Mouse (Mus musculus): ENCODE results near the gene 4930402F06Rik.

4930402F06Rik gene

GRCm38 (mm10) chr2:35397096-35397495 is at the start of gene 4930402F06Rik:
TSS of gene 4930402F06Rik (minus strand) at chr2:35397175.
- CTCF ChIA-PET = interaction anchor here (0.5 to 3.6 kb wide), 66 partner anchors 8 to 915 kb away, joined by 3 to 31 read pairs (median 4); partner anchors contain the start of genes Gsn (in 1 of the 4) and Stom (in 1 of the 4)

GRCm38 (mm10) chr2:35446300-35446699 is 49.3 kb upstream of the 4930402F06Rik start:
- POLR2A ChIA-PET = interaction anchor here in 3 of 4 experiments (0.6 to 5.4 kb wide), 33 partner anchors 9 to 635 kb away, joined by 3 to 74 read pairs (median 4); partner anchors contain the start of genes Ggta1 (in 2 of the 3), Gsn (in 2 of the 3) and Stom (in 2 of the 3)
- CTCF ChIA-PET = interaction anchor here (0.5 to 1.6 kb wide), 10 partner anchors 11 to 528 kb away, joined by 3 to 10 read pairs (median 3); partner anchors contain the start of gene 4930402F06Rik (in 1 of the 4)

More at GRCm38 (mm10) chr2:35397096-35397495, at the start of gene 4930402F06Rik:
- POLR2A ChIA-PET = interaction anchor here in 3 of 4 experiments (0.6 to 2.1 kb wide), 9 partner anchors 11 to 1070 kb away, joined by 3 to 8 read pairs (median 3); no protein-coding TSS in a partner anchor

- ChIA-PET CTCF (interaction anchor here (0.5 to 1.6 kb wide), 11 partner anchors 12 to 1046 kb away, joined by 3 to 9 read pairs (median 3); partner anchors contain the start of gene 4930402F06Rik (in 1 of the 4)), POLR2A (interaction anchor here (0.5 to 5.4 kb wide), 35 partner anchors 8 to 278 kb away, joined by 3 to 74 read pairs (median 4); partner anchors contain the start of genes Ggta1 (in 2 of the 4), Gsn (in 2 of the 4) and Stom (in 2 of the 4))
These were observed 48.6 kb upstream of the 4930402F06Rik start for GRCm38 (mm10) chr2:35445610-35446009.

- POLR2A ChIA-PET = interaction anchor here in 3 of 4 experiments (0.7 to 5.4 kb wide), 12 partner anchors 10 to 262 kb away, joined by 3 to 74 read pairs (median 6); partner anchors contain the start of gene Ggta1 (in 2 of the 3)
These were observed 47.8 kb upstream of the 4930402F06Rik start for GRCm38 (mm10) chr2:35444764-35445262.

GRCm38 (mm10) chr2:35443981-35444763 is 47.2 kb upstream of the 4930402F06Rik start:
- POLR2A ChIA-PET = interaction anchor here in 2 of 4 experiments (0.7 to 5.4 kb wide), 6 partner anchors 9 to 125 kb away, joined by 3 to 74 read pairs (median 10); partner anchors contain the start of gene Ggta1 (in 2 of the 2)
- CTCF ChIA-PET = no interaction called here

More at GRCm38 (mm10) chr2:35444764-35445262, 47.8 kb upstream of the 4930402F06Rik start:
- CTCF ChIA-PET = interaction anchor here in 3 of 4 experiments (0.6 to 0.8 kb wide), 3 partner anchors 67 to 1045 kb away, joined by 3 to 12 read pairs (median 4); no protein-coding TSS in a partner anchor

- POLR2A ChIA-PET = interaction anchor here in 2 of 4 experiments (0.6 to 2.5 kb wide), 4 partner anchors 8 to 150 kb away, joined by 3 to 17 read pairs (median 4); no protein-coding TSS in a partner anchor
These were observed 46.4 kb upstream of the 4930402F06Rik start for GRCm38 (mm10) chr2:35443325-35443724.

GRCm38 (mm10) chr2:35442079-35442478 is 45.1 kb upstream of the 4930402F06Rik start:
- CTCF ChIA-PET = no interaction called here
- POLR2A ChIA-PET = interaction anchor here (0.5 to 2.5 kb wide), 11 partner anchors 7 to 69 kb away, joined by 3 to 17 read pairs (median 3); partner anchors contain the start of gene Ggta1 (in 1 of the 4)

More at GRCm38 (mm10) chr2:35443325-35443724, 46.4 kb upstream of the 4930402F06Rik start:
- CTCF ChIA-PET = interaction anchor here in 1 of 4 experiments (0.7 kb wide), 1 partner anchor 66 kb away, joined by 3 read pairs; no protein-coding TSS in a partner anchor

GRCm38 (mm10) chr2:35441419-35441818 is 44.4 kb upstream of the 4930402F06Rik start:
- POLR2A ChIA-PET = interaction anchor here (0.5 to 2.5 kb wide), 15 partner anchors 8 to 69 kb away, joined by 3 to 17 read pairs (median 3); partner anchors contain the start of gene Ggta1 (in 1 of the 4)

GRCm38 (mm10) chr2:35440480-35440879 is 43.5 kb upstream of the 4930402F06Rik start:
- ChIA-PET POLR2A (interaction anchor here in 2 of 4 experiments (1.0 to 1.3 kb wide), 2 partner anchors 11 to 47 kb away, joined by 3 to 4 read pairs; no protein-coding TSS in a partner anchor), CTCF (no interaction called here)

More at GRCm38 (mm10) chr2:35441419-35441818, 44.4 kb upstream of the 4930402F06Rik start:
- CTCF ChIA-PET = interaction anchor here in 1 of 4 experiments (0.6 kb wide), 1 partner anchor 173 kb away, joined by 9 read pairs; no protein-coding TSS in a partner anchor

GRCm38 (mm10) chr2:35437796-35438195 is 40.8 kb upstream of the 4930402F06Rik start:
- ChIA-PET CTCF (no interaction called here), POLR2A (interaction anchor here in 2 of 4 experiments (0.7 to 2.7 kb wide), 6 partner anchors 8 to 649 kb away, joined by 3 to 10 read pairs (median 8); partner anchors contain the start of gene Ggta1 (in 1 of the 2))

- ChIA-PET CTCF (interaction anchor here in 3 of 4 experiments (0.6 to 1.4 kb wide), 5 partner anchors 37 to 681 kb away, joined by 3 to 6 read pairs (median 4); no protein-coding TSS in a partner anchor), POLR2A (interaction anchor here in 2 of 4 experiments (0.7 to 3.3 kb wide), 7 partner anchors 10 to 98 kb away, joined by 3 to 16 read pairs (median 5); partner anchors contain the start of gene Stom (in 1 of the 2))
These were observed 37.7 kb upstream of the 4930402F06Rik start for GRCm38 (mm10) chr2:35434576-35435123.

GRCm38 (mm10) chr2:35433428-35433827 is 36.5 kb upstream of the 4930402F06Rik start:
- ChIA-PET POLR2A (interaction anchor here in 2 of 4 experiments (0.9 to 3.3 kb wide), 6 partner anchors 9 to 30 kb away, joined by 3 to 16 read pairs (median 6); no protein-coding TSS in a partner anchor), CTCF (interaction anchor here in 2 of 4 experiments (0.6 to 1.4 kb wide), 2 partner anchors 35 to 36 kb away, joined by 3 read pairs; partner anchors contain the start of gene 4930402F06Rik (in 1 of the 2))

GRCm38 (mm10) chr2:35432472-35432871 is 35.5 kb upstream of the 4930402F06Rik start:
- ChIA-PET CTCF (interaction anchor here in 1 of 4 experiments (0.7 kb wide), 1 partner anchor 648 kb away, joined by 3 read pairs; no protein-coding TSS in a partner anchor), POLR2A (interaction anchor here in 3 of 4 experiments (0.6 to 1.0 kb wide), 5 partner anchors 10 to 1629 kb away, joined by 3 to 5 read pairs (median 3); partner anchors contain the start of gene Ggta1 (in 1 of the 3))

- ChIA-PET CTCF (interaction anchor here in 2 of 4 experiments (0.6 to 0.7 kb wide), 2 partner anchors 648 to 739 kb away, joined by 3 read pairs; no protein-coding TSS in a partner anchor), POLR2A (interaction anchor here in 3 of 4 experiments (0.6 to 1.0 kb wide), 5 partner anchors 10 to 1629 kb away, joined by 3 to 5 read pairs (median 3); partner anchors contain the start of gene Ggta1 (in 1 of the 3))
These were observed 35.0 kb upstream of the 4930402F06Rik start for GRCm38 (mm10) chr2:35432011-35432410.

- ChIA-PET CTCF (no interaction called here), POLR2A (interaction anchor here in 3 of 4 experiments (0.6 to 1.4 kb wide), 6 partner anchors 14 to 80 kb away, joined by 3 to 4 read pairs (median 3); no protein-coding TSS in a partner anchor)
These were observed 33.8 kb upstream of the 4930402F06Rik start for GRCm38 (mm10) chr2:35430806-35431205.

- CTCF ChIA-PET = no interaction called here
- POLR2A ChIA-PET = interaction anchor here in 1 of 4 experiments (0.6 to 1.2 kb wide), 2 partner anchors 9 to 21 kb away, joined by 3 to 4 read pairs; no protein-coding TSS in a partner anchor
These were observed 31.8 kb upstream of the 4930402F06Rik start for GRCm38 (mm10) chr2:35428615-35429300.
